Mouse (Mus musculus) layer of hippocampus, postnatal 25 days (tissue): ENCODE results near the gene Gm20917. TPM values are rescaled to one million over a fixed set of nuclear protein-coding genes. Genes with fewer than 3 reads are reported as not detected.
"Not testable (repeated sequence)": the region's sequence is repeated elsewhere in the genome, so short reads cannot be mapped to it uniquely, and the experiment has no call there.

Experiments used
- DNase-seq, 2 experiments: peaks; one replicate each; pipeline ENCODE4 v3.0.0; 2022; ENCODE audit warnings: mixed read lengths in 2 of 2, low spot score in 1 of 2; ENCODE audit errors: extremely low spot score in 1 of 2
- total RNA-seq, 2 experiments: library from RNA; stranded (reverse); gene quantifications; 2 replicates each; pipeline ENCODE4 v1.2.3; 2021

Gm20917 gene
- total RNA-seq = not detected

GRCm38 (mm10) chrY:79151022-79151421 is at the start of gene Gm20917:
Gm20917 (minus strand) TSS chrY:79151122.
- DNase-seq = not testable (repeated sequence)

Other genes starting within 250 kb of the Gm20917 start
- not detected for gene Gm20916, start 168.4 kb upstream of the Gm20917 start, total RNA-seq